Mouse (Mus musculus) stomach, embryonic 16.5 days (tissue): ENCODE measurements at regions not wholly inside any gene's neighbourhood (a gene's known extent, or its start where the extent isn't known, plus 50 kb on each side); places are given as distances from the start of the nearest gene placed in this dataset.

Experiments
- ATAC-seq: fragments of 200-750 bp; cut with Nextera tagmentation; 2 replicates; pipeline ENCODE4 v1.8.0; 2017; ENCODE audit warnings: moderate number of reproducible peaks, moderate TSS enrichment; ENCODE audit not compliant: insufficient read depth, low FRiP score
- H3K27ac ChIP-seq: fragments of 300-500 bp; sonication (generic); 2 replicates; pipeline ENCODE4 v1.5.1; 2014; ENCODE audit warnings: low read length
- H3K27me3 ChIP-seq: fragments of 300-500 bp; sonication (generic); 2 replicates; pipeline ENCODE4 v1.6.1; 2014; ENCODE audit warnings: low read length, control low read depth, mixed read lengths; ENCODE audit not compliant: control insufficient read depth, insufficient read depth
- H3K36me3 ChIP-seq: fragments of 300-500 bp; sonication (generic); 2 replicates; pipeline ENCODE4 v1.6.1; 2014; ENCODE audit warnings: low read length; ENCODE audit not compliant: control insufficient read depth, insufficient read depth
- H3K4me1 ChIP-seq: fragments of 300-500 bp; sonication (generic); 2 replicates; pipeline ENCODE4 v1.6.1; 2014; ENCODE audit warnings: low read length, control low read depth, mixed read lengths; ENCODE audit not compliant: control insufficient read depth, insufficient read depth
- H3K4me2 ChIP-seq: fragments of 300-500 bp; sonication (generic); 2 replicates; pipeline ENCODE4 v1.6.1; 2014; ENCODE audit warnings: low read depth, low read length, mixed read lengths
- H3K4me3 ChIP-seq: fragments of 300-500 bp; sonication (generic); replicated peaks from 2 replicates; pipeline ENCODE4 v1.5.1; 2014; ENCODE audit warnings: mild to moderate bottlenecking, low read length
- H3K9ac ChIP-seq: fragments of 300-500 bp; sonication (generic); 2 replicates; pipeline ENCODE4 v1.6.1; 2014; ENCODE audit warnings: low read length
- H3K9me3 ChIP-seq: fragments of 300-500 bp; sonication (generic); replicated peaks from 2 replicates; pipeline ENCODE4 v1.6.1; 2016; ENCODE audit warnings: low read length, control low read depth; ENCODE audit not compliant: control insufficient read depth
- WGBS: fragments of 180-500 bp; shearing (Covaris S2); extraction: QIAGEN DNeasy Blood & Tissue Kit; methylation state at CpG from one replicate; pipeline ENCODE4 v1.1.7; 2014; 5-methylcytosine and 5-hydroxymethylcytosine counted together

DNA sequence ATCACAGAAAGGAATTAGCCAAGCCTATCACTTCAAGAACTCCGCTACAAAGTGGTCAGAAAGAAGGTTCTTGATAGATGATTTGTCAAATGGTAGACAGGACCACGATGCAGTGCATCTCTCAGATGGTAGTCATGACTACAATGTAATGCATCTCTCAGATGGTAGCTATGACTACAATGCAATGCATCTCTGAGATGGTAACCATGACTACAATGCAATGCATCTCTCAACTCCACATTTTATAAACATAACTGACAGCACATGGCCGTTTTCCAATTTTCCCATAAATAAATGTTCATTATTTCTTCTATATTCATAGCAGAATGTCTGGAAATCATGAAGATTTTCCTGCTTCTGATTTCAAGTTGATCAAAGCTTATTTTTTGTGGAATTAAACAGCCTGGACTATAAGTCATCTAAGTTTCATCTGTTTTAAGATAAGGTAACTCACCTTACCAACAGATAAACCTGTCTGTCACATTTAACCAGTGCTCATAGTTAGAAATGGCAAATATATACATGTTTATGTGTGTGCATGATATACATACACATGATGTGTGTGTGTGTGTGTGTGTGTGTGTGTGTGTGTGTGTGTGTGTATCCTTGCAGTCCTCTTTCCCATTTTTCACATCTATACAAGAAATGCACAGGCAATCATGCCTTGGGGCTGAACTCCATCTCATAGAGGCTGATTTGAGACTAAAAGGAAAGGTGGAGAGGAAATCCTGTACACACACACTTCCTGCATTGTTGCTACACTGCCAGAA is 122.4 kb downstream of the Phf3 start:
- Histone ChIP-seq H3K36me3 (no peaks in the 10 kb centered on the region), H3K4me2 (no peak overlapping the region), H3K4me3 (no peak overlapping the region), H3K4me1 (no peaks in the 10 kb centered on the region), H3K9me3 (no peaks in the 10 kb centered on the region), H3K27ac (no peak overlapping the region), H3K9ac (no peak overlapping the region), H3K27me3 (no peaks in the 10 kb centered on the region)
- 52% methylated on average over 3 of the region's 3 CpGs for WGBS
- no peak for ATAC-seq

DNA sequence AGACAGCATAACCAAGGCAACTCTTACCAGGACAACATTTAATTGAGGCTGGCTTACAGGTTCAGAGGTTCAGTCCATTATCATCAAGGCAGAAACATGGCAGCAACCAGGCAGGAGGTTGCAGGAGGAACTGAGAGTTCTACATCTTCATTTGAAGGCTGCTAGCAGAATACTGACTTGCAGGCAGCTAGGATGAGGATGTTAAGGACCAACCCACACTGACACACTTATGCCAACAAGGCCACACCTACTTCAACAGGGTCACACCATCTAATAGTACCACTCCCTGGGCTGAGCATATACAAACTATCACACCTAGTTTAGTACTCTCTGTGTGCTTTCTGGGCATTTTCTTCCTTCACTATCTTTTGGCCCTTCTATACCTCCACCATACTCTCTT is 131.8 kb downstream of the Phf3 start:
- no peak for ATAC-seq
- Histone ChIP-seq H3K27ac (no peak overlapping the region), H3K27me3 (no peaks in the 10 kb centered on the region), H3K9ac (no peak overlapping the region), H3K4me3 (no peak overlapping the region), H3K36me3 (no peaks in the 10 kb centered on the region), H3K4me2 (no peak overlapping the region), H3K9me3 (no peaks in the 10 kb centered on the region), H3K4me1 (no peaks in the 10 kb centered on the region)

DNA sequence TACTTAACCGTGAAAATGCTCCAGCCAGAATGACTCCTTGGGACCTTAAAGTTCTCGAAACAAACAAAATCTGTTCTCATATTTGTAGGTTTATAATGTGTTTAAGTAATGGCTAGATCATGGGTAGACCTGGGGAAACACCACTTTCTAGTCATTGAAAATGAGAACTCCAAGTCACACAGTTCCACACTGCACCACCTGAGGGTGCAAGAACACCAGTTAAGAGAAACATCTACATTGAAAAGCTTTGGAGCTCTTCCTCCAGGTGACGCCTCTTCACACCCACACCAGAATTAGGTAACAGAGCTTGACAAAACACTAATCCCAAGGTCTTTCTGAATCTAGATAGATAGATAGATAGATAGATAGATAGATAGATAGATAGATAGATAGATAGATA is 132.9 kb downstream of the Phf3 start:
- Histone ChIP-seq H3K27ac (no peak overlapping the region), H3K4me1 (no peaks in the 10 kb centered on the region), H3K36me3 (no peaks in the 10 kb centered on the region), H3K9me3 (no peaks in the 10 kb centered on the region), H3K4me3 (no peak overlapping the region), H3K4me2 (no peak overlapping the region), H3K9ac (no peak overlapping the region), H3K27me3 (no peaks in the 10 kb centered on the region)
- WGBS: 62% methylated on average over 3 of the region's 3 CpGs
- no peak for ATAC-seq

DNA sequence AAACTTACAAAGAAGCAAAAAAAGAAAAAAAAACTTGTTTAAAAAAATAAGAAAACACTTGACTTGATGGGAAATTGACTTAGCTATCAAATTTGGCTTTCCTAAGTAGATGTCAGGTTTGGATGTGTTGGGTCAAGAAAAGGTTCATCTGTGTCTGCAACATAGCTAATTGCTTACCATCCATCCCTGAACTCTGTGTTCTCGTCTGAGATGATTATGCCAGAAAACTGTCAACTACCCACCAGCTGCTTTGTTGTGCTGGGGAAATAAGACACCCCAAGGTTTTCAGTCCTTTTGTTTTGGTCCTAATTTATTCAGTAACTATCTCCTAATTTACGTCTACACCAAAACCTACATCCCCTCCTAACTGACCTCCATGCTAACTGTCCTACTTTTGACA is 152.2 kb downstream of the Phf3 start:
- H3K4me3 ChIP-seq: no peak overlapping the region
- 65% methylated on average over 2 of the region's 2 CpGs for WGBS
- H3K27me3 ChIP-seq: no peaks in the 10 kb centered on the region
- H3K4me2 ChIP-seq: no peak overlapping the region
- no peak for ATAC-seq
- H3K9ac ChIP-seq: no peak overlapping the region
- H3K4me1 ChIP-seq: 0 out of 2 replicates have a peak, but pooled peaks cover 2% of the 10 kb centered on the region
- H3K9me3 ChIP-seq: no peaks in the 10 kb centered on the region
- no peaks in the 10 kb centered on the region for H3K36me3 ChIP-seq
- H3K27ac ChIP-seq: no peak overlapping the region

DNA sequence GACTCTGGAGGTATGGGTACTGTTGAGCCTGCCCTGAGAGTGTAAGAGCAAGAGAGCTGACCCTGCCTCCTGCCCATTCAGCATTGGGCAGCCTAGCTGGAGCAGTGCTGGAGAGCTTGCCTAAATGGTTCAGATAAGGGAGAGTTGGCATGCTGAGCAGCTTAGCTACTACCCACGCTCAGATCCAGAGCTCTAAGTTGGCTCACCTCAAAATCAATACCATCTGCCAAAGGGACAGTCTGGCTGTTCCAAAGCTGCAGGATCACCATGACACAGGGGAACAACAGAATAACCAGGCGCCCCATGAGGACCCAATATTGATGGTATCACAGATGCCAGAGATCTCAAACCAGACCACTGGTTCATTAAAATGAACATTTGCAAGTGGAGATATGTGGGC is 152.9 kb downstream of the Phf3 start:
- no peak overlapping the region for H3K9ac ChIP-seq
- 82% methylated on average over 2 of the region's 2 CpGs for WGBS
- ATAC-seq: no peak
- H3K4me3 ChIP-seq: no peak overlapping the region
- no peaks in the 10 kb centered on the region for H3K9me3 ChIP-seq
- H3K4me2 ChIP-seq: no peak overlapping the region
- H3K36me3 ChIP-seq: no peaks in the 10 kb centered on the region
- 0 out of 2 replicates have a peak, but pooled peaks cover 2% of the 10 kb centered on the region for H3K4me1 ChIP-seq
- no peaks in the 10 kb centered on the region for H3K27me3 ChIP-seq
- no peak overlapping the region for H3K27ac ChIP-seq

DNA sequence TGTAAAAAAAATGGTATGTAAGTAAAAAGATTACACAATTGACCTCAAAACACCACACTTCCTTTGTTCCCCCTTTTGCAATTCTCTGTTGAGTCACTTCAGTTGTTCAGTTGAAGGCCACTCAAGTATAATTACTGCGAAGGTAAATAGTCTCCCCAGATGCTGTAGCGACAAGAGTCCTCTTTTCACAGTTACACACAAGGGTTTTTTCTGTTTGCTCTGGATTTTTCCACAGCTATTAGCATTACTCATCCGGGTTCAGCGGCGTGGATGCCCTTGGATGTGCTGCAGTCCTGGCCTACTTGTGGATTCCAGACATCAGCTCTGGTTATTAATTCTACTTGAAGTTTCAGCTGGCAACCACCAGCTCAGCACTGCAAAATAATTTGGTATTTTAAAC is 155.1 kb downstream of the Phf3 start:
- Histone ChIP-seq H3K9me3 (no peaks in the 10 kb centered on the region), H3K36me3 (no peaks in the 10 kb centered on the region), H3K4me2 (no peak overlapping the region), H3K9ac (no peak overlapping the region), H3K27ac (no peak overlapping the region), H3K27me3 (no peaks in the 10 kb centered on the region), H3K4me3 (no peak overlapping the region), H3K4me1 (0 out of 2 replicates have a peak, but pooled peaks cover 2% of the 10 kb centered on the region)
- 43% methylated on average over 5 of the region's 5 CpGs for WGBS
- ATAC-seq: peak; percentile 53; the same call in 1 of the 2 replicates

DNA sequence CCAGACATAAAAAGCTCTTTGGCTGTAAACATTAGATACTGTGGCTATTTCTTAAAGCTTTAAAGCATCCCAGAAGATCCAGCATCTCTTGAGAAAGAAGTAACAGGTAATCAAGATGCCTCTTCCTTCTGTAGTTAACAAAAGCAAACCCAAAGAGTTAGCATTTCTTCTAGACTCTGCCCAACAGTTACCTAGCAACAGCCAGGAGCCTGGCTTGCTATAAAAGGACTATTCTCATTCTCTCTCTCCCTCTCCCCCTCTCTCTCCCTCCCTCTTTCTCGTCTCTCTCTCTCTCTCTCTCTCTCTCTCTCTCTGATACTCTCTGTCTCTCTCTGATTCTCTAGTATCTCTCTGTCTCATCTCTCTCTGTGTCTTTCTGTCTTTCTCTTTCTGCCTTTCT is 157.4 kb downstream of the Phf3 start:
- ATAC-seq: no peak
- H3K4me2 ChIP-seq: no peak overlapping the region
- H3K27me3 ChIP-seq: no peaks in the 10 kb centered on the region
- H3K4me3 ChIP-seq: no peak overlapping the region
- H3K27ac ChIP-seq: no peak overlapping the region
- H3K9me3 ChIP-seq: no peaks in the 10 kb centered on the region
- H3K9ac ChIP-seq: no peak overlapping the region
- H3K36me3 ChIP-seq: no peaks in the 10 kb centered on the region
- 0 out of 2 replicates have a peak, but pooled peaks cover 2% of the 10 kb centered on the region for H3K4me1 ChIP-seq
- WGBS: 45% methylated on average over 1 of the region's 1 CpGs

DNA sequence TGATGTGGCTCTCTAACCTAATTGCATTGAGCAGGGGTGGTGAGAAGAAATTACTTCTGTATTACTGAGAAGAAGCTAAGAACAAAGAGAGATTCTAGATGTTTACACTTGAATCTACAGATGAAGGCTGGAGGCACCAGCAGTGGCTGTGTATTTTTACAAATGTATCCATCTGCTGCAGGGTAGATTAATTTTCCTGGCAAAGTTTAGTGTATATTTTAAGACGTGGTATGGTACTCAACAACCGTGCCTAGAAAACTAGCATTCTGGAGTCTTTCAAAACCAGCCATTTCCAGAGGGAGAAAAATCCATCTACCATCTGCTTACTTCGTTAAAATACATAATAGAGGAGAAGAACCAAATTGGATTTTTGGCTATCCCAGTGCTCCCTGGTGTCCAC is 172.6 kb downstream of the Phf3 start:
- no peak for ATAC-seq
- H3K27ac ChIP-seq: no peak overlapping the region
- WGBS: 58% methylated on average over 3 of the region's 3 CpGs

DNA sequence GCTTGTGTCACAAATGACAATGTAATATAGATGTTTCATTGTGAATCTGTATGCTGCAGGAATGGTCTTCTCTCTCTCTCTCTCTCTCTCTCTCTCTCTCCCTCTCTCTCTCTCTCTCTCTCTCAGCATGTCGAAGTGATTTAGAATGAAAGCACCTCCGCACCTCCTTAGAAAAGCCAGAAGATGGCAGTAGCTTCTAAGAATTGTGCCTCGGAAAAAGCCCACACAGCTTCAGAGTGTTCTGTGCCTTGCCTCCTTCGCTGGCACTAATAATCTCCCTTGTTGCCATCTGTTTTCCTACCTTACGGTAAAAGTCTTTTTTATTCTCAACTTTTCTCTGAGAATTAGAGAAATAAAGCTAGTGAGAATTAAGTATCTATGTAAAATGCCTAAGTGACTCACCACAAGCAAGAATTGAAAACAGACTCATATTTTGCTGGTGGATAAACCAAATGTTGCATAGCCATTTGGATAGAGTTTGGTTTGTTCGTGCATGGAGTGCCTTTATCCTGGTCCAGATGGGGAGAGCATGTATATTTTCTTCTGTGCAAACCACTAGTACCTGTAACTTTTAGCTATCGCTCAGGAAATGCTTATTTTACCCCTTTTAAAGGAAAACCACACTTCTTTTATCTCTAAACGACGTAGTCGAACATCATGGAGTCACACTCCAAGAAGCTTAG is 173.2 kb downstream of the Phf3 start:
- Histone ChIP-seq H3K4me2 (no peak overlapping the region), H3K27ac (no peak overlapping the region), H3K4me1 (no peaks in the 10 kb centered on the region), H3K4me3 (no peak overlapping the region), H3K9ac (no peak overlapping the region), H3K27me3 (no peaks in the 10 kb centered on the region), H3K36me3 (no peaks in the 10 kb centered on the region), H3K9me3 (no peaks in the 10 kb centered on the region)
- 47% methylated on average over 10 of the region's 10 CpGs for WGBS
- 0 out of 2 replicates have a peak, but pooled peaks have one; percentile 37 for ATAC-seq

More for the DNA sequence above, 172.6 kb downstream of the Phf3 start:
- Histone ChIP-seq H3K9ac (no peak overlapping the region), H3K4me2 (no peak overlapping the region), H3K36me3 (no peaks in the 10 kb centered on the region), H3K4me1 (no peaks in the 10 kb centered on the region), H3K27me3 (no peaks in the 10 kb centered on the region), H3K4me3 (no peak overlapping the region), H3K9me3 (no peaks in the 10 kb centered on the region)
